Mouse (Mus musculus): ENCODE data around the gene Btg1.

Gene Btg1

DNA sequence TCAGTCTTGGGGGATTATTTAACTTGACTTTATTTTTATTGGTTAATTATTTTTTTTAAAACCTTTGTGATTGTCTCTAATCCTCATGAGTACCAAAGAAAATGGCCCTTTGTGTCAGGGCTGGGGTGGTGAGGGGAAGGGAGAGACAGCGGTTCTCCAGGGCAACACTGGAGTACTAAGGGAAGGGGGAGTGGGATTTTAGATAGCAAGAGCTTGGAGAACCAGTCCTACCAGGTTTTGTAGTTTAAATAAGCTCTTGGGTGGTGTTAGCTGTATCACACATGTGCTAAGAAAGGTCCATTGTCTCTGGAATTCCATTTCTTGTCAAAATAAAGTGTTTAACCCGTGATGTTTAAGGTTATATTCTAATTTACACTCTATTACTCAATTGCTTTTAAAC, 38.3 kb downstream of the Btg1 start:
- in situ Hi-C loops (cut with MboI; ENCODE audit: unreplicated experiment in 2 of 2), result no loop called here

DNA sequence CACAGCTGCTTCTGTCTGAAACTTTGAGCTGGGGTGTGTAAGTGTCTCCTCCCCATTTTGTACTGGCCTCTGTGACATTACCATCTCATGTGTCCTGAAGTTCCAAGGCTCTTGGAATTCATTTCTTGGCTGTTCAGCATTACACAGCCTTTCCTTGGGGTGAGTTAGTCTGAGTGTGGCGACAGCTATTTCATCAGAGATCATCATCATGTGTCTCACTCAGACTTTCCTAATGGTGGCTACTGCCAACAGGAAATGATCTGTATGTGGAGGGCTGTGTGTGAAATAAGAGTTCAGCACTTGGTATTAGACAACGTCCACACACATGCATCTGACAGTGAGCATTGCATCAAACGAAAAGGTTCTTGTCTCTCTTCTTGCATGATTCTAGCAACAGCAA, 39.4 kb downstream of the Btg1 start:
- in situ Hi-C loops (cut with MboI; ENCODE audit: unreplicated experiment in 2 of 2), result no loop called here

DNA sequence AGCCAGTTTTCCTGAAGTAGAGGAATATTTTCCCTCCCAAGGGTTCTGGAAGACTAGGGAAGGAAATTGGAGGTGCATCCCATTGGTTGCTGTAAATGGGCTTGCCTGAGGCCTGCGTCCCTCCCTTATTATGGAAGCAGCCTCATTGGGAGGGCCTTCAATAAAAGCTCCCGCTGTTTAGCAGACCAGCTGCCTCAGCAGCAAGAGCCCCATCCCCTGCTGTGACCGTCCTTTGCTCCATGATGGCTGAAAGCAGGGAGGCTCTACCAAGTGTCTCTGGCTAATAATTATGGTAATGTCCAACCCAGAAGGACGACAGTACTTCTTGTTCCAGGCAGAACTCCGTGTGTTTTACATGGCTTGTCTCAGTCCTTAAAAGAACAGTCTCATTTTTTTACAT, 42.1 kb downstream of the Btg1 start:
- in situ Hi-C loops (cut with MboI; ENCODE audit: unreplicated experiment in 2 of 2), result no loop called here

DNA sequence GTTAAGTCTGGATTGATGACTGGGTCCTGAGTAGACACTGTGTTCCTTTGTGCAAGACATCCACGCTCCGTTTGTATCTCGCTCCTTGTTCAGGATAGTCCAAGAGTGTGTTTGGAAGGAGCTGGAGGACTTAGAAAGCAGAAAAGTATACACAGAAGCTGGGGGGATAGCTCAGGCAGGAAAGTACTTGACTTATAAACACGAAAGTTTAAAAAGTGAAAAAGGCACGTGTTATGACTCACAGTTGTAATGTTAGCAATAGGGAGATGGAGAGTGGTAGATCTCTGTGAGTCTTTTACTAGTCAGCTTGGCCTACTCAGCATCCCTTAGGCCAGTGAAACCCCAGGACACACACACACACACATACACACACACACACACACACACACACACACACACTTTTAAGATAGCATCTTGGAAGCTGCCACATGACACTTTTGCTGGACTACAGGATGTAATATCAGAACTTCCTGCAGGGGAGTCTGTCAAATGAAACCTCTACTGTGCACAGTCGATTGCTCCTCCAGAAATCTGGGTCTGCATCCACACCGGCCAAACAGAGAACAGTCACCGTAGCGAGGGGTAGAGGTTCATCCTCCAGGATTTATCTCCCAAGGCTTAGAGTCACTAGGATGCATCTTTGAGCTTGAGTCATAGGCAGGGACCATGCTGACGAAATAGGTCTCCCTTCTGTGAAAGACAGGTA, 43.6 kb downstream of the Btg1 start:
- in situ Hi-C loops (cut with MboI; ENCODE audit: unreplicated experiment in 2 of 2), result no loop called here

DNA sequence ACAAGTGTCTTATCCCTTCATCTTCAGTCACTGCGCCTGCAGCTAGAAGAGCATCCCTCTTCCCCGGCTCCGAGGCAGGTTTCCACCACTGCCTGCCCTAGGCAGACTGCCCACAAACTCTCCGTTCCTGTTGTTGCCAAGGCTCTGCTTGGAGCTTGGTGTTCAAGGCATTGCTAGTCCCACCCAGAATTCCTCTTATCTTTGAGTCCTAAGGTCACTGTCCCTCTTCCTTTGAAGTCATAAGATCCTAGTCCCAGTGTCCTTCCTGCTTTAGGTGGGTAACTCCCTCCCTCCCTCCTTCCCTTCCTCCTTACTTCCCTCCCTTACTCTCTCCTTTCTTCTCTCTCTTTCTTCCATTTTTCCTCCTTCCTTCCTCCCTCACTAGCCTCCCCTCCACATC, 46.2 kb downstream of the Btg1 start:
- in situ Hi-C loops (cut with MboI; ENCODE audit: unreplicated experiment in 2 of 2), result no loop called here

DNA sequence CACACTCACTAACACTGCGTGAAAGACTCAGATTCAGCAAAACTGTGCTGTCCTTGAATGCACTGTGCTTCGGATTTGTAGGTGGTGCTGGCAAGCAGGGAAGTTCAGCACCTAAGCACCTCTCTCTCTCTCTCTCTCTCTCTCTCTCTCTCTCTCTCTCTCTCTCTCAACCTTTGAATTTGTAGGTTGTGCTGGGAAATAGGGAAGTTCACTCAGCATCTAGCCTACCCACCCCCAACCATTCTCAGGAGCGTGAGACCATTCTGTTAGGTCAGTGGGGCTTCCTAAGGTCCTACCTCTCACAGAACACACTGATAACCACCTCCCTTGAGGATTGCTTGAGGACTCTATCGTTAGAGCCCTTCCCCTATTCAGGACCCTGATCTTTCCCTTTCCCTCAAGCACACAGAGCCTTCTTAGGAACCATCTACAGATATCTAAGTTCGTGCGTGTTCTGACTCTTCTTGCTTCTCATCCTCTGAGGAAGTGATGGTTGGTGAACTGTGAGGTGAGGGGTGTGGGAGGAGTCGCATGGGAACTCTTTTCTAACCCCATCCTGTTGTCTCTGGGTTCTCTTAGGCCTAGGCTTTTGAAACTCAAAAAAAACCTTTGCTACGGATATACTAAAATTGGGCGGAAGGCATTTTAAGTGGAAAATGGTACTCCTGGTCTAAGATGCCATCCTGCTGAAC, 47.1 kb downstream of the Btg1 start:
- in situ Hi-C loops (cut with MboI; ENCODE audit: unreplicated experiment in 2 of 2), result no loop called here
